Mouse (Mus musculus) stomach, postnatal 0 days (tissue): ENCODE data around the gene Cdca4.

Experiments
- CTCF ChIP-seq: IDR thresholded peaks from 2 replicates; pipeline ENCODE4 v1.5.1; 2016; ENCODE audit warnings: antibody characterized with exemption, low read depth, mild to moderate bottlenecking, moderate library complexity
- EP300 ChIP-seq: optimal IDR thresholded peaks from 2 replicates; pipeline ENCODE3; 2016; ENCODE audit warnings: antibody characterized with exemption

GRCm38 (mm10) chr12:112867106-112867674 is 38.0 kb upstream of the Cdca4 start:
- no peak for TF ChIP-seq CTCF
- TF ChIP-seq EP300 = no peak
